Mouse (Mus musculus) forebrain, embryonic 10.5 days (tissue): ENCODE data around the gene Upk1a. TPM values are rescaled to one million over a fixed set of nuclear protein-coding genes. Genes with fewer than 3 reads are reported as not detected.
A peak's percentile ranks its signal among the peaks of the same experiment; 100 is the strongest.

Experiments used
- DNase-seq: peaks from one replicate; pipeline ENCODE4 v3.0.0-alpha.2; 2017; ENCODE audit warnings: low spot score; ENCODE audit errors: extremely low spot score
- H3K27ac ChIP-seq: fragments of 300-500 bp; sonication (generic); 2 replicates; pipeline ENCODE4 v1.5.1; 2016; ENCODE audit warnings: mild to moderate bottlenecking
- H3K27me3 ChIP-seq: fragments of 300-500 bp; sonication (generic); 2 replicates; pipeline ENCODE4 v1.6.1; 2016; ENCODE audit warnings: mild to moderate bottlenecking; ENCODE audit not compliant: poor library complexity, severe bottlenecking
- H3K36me3 ChIP-seq: fragments of 300-500 bp; sonication (generic); replicated peaks from 2 replicates; pipeline ENCODE4 v1.6.1; 2016; ENCODE audit warnings: mild to moderate bottlenecking, moderate library complexity
- H3K4me1 ChIP-seq: fragments of 300-500 bp; sonication (generic); 2 replicates; pipeline ENCODE4 v1.6.1; 2016
- H3K4me3 ChIP-seq: fragments of 300-500 bp; sonication (generic); 2 replicates; pipeline ENCODE4 v1.5.1; 2016; ENCODE audit warnings: mild to moderate bottlenecking, moderate library complexity
- H3K9me3 ChIP-seq: fragments of 300-500 bp; sonication (generic); 2 replicates; pipeline ENCODE4 v1.6.1; 2016; ENCODE audit warnings: mild to moderate bottlenecking, moderate library complexity
- WGBS: fragments of 180-500 bp; shearing (Covaris S2); methylation state at CpG from one replicate; pipeline ENCODE4 v1.1.7; 2016; 5-methylcytosine and 5-hydroxymethylcytosine counted together
- polyA plus RNA-seq: library from polyadenylated mRNA; unstranded; fragments of >200 nt; fragmentation: Nextera tagmentation; extraction: Ambion mirVana; gene quantifications from 2 replicates; pipeline ENCODE4 v1.2.1, GENCODE M21; 2016

The Upk1a gene
- polyA plus RNA-seq, 1 experiment from 2014 or later: 0.71 TPM

GRCm38 (mm10) chr7:30596811-30597210 is 15.8 kb downstream of the Upk1a start:
- no peaks in the 10 kb centered on the region for H3K36me3 ChIP-seq
- DNase-seq: no peak
- H3K27me3 ChIP-seq: no peaks in the 10 kb centered on the region
- WGBS: 83% methylated on average over 5 of the region's 5 CpGs
- peaks cover 20% of the 10 kb centered on the region for H3K4me1 ChIP-seq
- H3K9me3 ChIP-seq: no peaks in the 10 kb centered on the region
- no peak overlapping the region for H3K4me3 ChIP-seq
- H3K27ac ChIP-seq: no peak overlapping the region

GRCm38 (mm10) chr7:30596093-30596492 is 16.6 kb downstream of the Upk1a start:
- no peaks in the 10 kb centered on the region for H3K9me3 ChIP-seq
- peaks cover 25% of the 10 kb centered on the region for H3K4me1 ChIP-seq
- H3K27ac ChIP-seq: no peak overlapping the region
- 87% methylated on average over 5 of the region's 5 CpGs for WGBS
- no peaks in the 10 kb centered on the region for H3K36me3 ChIP-seq
- H3K27me3 ChIP-seq: no peaks in the 10 kb centered on the region
- no peak for DNase-seq
- no peak overlapping the region for H3K4me3 ChIP-seq

DNA sequence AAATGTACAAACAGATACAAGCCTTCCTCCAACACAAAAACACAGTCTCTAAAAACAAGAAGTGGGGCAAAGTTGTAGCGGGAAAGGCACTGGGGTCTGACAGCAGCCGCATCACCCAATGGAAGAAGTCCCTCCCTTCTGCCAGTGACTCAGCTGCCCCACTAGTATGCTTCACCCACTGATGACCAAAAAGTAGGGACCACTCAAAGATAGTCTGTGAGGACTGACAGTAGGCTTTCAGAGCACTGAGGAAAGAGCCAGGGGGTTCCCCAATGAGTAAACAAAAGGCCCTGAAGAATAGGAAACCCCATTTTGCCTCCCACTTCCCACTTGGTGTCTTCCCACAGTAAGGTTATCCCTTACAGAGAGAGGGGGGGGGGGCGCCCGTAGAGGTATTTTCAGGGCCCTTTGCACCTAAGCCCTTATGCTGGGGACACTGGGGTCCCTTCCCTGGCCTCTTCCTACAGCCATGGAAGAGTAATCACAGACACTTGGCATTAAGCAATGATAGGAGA is 18.1 kb downstream of the Upk1a start:
- no peak for DNase-seq
- H3K27ac ChIP-seq: no peak overlapping the region
- WGBS: 65% methylated on average over 4 of the region's 4 CpGs
- peaks cover 24% of the 10 kb centered on the region for H3K4me1 ChIP-seq
- H3K36me3 ChIP-seq: no peaks in the 10 kb centered on the region
- no peak overlapping the region for H3K4me3 ChIP-seq
- H3K9me3 ChIP-seq: no peaks in the 10 kb centered on the region
- no peaks in the 10 kb centered on the region for H3K27me3 ChIP-seq

DNA sequence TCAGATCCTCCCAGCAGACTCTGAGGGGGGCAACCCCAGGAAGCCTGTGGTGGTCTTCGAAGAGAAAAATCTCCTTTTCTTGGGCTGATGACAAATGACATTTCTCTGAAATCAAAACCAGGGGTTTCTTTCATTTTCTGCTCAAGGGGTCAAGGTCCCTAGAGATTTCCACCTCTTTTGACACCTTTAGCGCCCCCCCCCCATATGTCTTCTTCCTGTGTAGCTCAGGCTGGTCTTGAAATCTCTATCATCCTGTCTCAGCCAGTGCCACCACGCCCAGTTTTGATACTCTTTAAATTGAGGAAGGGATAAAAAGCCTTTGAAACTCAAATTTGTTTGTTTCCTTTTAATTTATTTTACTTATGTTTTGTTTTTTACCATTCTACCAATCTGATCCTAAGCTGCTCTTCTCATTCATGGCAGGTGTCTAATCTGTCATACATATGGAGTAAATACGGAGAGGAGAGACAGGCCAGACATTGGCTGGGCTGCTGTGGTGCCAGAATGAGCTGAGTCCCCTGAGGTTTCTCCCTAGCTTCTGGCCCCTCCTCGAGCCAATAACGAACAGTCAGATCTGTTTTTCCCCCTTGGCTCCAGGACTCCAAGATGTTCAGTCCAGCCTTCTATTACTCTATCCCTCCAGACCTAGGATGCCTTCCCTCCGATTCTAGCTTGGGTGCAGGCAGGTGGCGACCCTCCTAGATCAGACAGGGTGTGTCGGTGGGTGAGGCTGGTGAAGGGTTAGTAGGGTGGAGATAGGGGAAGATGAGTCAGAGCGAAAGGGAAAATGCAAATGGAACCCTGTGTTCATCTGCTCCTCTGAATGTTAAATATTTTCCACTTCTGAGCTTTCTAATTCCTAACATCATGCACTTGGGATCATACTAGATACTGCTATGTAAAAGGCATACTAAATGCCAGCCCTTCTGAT is 18.8 kb downstream of the Upk1a start:
- no peak for DNase-seq

GRCm38 (mm10) chr7:30592772-30593423 is 19.7 kb downstream of the Upk1a start:
- no peak for DNase-seq
- H3K36me3 ChIP-seq: no peaks in the 10 kb centered on the region
- H3K9me3 ChIP-seq: no peaks in the 10 kb centered on the region
- WGBS: 65% methylated on average over 5 of the region's 5 CpGs
- H3K27me3 ChIP-seq: no peaks in the 10 kb centered on the region
- no peak overlapping the region for H3K4me3 ChIP-seq
- peaks cover 26% of the 10 kb centered on the region for H3K4me1 ChIP-seq
- no peak overlapping the region for H3K27ac ChIP-seq

More for the DNA sequence above, 18.8 kb downstream of the Upk1a start:
- WGBS: 87% methylated on average over 10 of the region's 10 CpGs
- Histone ChIP-seq H3K27me3 (no peaks in the 10 kb centered on the region), H3K4me1 (peaks cover 26% of the 10 kb centered on the region), H3K4me3 (no peak overlapping the region), H3K36me3 (no peaks in the 10 kb centered on the region), H3K27ac (no peak overlapping the region), H3K9me3 (no peaks in the 10 kb centered on the region)

- no peaks in the 10 kb centered on the region for H3K27me3 ChIP-seq
- H3K4me1 ChIP-seq: peaks cover 38% of the 10 kb centered on the region
- DNase-seq: no peak
- H3K36me3 ChIP-seq: peaks cover 4% of the 10 kb centered on the region
- H3K4me3 ChIP-seq: no peak overlapping the region
- peak overlapping the region; percentile 9; the same call in 1 of the 2 replicates for H3K27ac ChIP-seq
- WGBS: 37% methylated on average over 4 of the region's 4 CpGs
- no peaks in the 10 kb centered on the region for H3K9me3 ChIP-seq
Observed at GRCm38 (mm10) chr7:30591605-30591951, 21.1 kb downstream of the Upk1a start.

GRCm38 (mm10) chr7:30590927-30591604 is 21.6 kb downstream of the Upk1a start:
- 80% methylated on average over 9 of the region's 9 CpGs for WGBS
- Histone ChIP-seq H3K4me1 (peaks cover 40% of the 10 kb centered on the region), H3K27ac (peak overlapping the region; percentile 9; the same call in 1 of the 2 replicates), H3K9me3 (no peaks in the 10 kb centered on the region), H3K4me3 (no peak overlapping the region), H3K36me3 (peaks cover 9% of the 10 kb centered on the region), H3K27me3 (no peaks in the 10 kb centered on the region)
- DNase-seq: no peak

DNA sequence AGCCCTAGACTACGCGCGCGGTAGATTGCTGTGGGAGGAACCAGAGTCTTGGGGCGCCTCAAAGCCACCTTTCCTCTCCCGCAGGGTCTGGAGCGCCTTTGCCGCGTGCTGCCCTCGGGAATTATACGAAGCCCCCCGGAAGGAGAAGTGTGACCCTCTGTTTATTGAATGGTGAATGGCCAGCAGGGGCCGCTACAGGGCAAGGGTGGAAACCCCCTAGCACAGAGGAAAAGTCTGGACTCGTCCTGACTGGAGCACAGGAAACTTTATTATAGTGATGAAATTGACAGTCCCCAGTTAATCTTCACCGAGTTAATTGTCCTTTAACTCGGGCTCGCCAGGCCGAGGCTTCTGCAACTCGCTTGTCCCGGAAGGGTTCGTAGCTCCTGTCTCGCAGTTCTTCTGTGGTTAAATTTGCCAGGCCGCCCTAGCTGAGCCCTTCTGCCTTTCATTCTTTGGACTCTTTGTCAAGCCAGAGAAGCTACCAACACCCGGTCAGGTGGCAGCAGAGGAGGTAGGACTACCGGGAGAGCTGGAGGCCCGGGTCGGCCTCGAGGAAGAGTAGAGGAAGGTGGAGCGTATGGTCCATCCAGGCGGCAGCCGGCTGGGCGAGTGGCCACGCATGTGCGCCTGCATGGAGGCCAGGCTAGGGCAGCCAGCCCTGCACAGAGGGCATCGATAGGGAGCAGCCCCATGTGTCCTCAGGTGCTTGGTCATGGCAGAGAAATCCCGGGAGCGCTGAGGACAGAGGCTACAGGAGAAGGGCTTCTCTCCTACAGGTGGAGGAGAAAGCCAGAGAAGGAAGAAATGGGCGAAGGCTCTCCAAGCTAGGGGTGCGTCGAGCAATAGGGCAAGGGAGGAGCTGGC is 23.0 kb downstream of the Upk1a start:
- H3K4me3 ChIP-seq: peak overlapping the region; percentile 98
- H3K9me3 ChIP-seq: no peaks in the 10 kb centered on the region
- peak overlapping the region; percentile 99 for H3K27ac ChIP-seq
- H3K36me3 ChIP-seq: peaks cover 23% of the 10 kb centered on the region
- peak; percentile 87 for DNase-seq
- no peaks in the 10 kb centered on the region for H3K27me3 ChIP-seq
- H3K4me1 ChIP-seq: peaks cover 40% of the 10 kb centered on the region
- WGBS: 31% methylated on average over 40 of the region's 40 CpGs

DNA sequence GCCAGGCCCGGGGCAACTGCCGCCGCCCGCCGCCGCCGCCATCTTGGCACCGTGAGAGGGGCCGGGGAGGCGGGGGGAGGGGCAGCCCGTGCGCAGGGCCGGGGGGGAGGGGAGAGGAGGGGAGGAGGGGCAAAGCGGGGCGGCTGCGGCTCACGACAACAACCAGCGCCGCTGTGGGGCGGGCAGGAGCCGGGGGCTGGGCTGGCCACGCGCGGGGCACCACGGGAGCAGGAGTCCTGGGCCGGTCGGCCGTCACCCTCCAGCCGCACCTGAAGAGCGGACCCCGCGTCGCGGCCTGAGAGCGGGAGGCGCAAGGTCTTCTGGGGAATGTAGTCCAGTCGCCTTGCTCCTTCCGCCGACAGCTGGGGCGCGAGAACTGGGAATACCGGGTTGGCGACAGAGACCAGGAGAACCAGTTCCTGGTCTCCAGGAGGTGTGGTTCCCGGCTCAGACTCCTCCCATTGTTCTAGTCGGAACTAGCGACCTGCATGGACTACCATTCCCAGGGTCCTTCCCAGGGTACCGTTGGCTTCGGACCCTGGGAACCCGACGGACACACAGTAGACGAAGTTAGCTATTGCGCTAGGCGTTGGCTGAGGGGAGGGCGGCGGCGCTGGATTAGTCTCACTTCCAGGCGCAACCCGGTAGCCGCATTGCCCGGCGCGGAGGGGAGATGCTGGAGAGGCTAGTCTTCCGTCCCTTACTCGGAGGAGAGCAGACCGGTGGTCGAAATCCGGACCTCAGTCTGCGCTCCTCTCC is 23.8 kb downstream of the Upk1a start, which contains the start of gene Kmt2b:
TSS of gene Kmt2b (minus strand) at position 51 of the 759 bp plus-strand sequence.
- Histone ChIP-seq H3K4me1 (peaks cover 40% of the 10 kb centered on the region), H3K27me3 (no peaks in the 10 kb centered on the region), H3K36me3 (peaks cover 31% of the 10 kb centered on the region), H3K4me3 (peak within 1 kb of the TSS; percentile 98), H3K27ac (peak within 1 kb of the TSS; percentile 99), H3K9me3 (no peaks in the 10 kb centered on the region)
- under 1% methylated on average over 63 of the region's 68 CpGs for WGBS
- peak; percentile 97 for DNase-seq

GRCm38 (mm10) chr7:30587842-30588667 is 24.6 kb downstream of the Upk1a start:
- DNase-seq: peak; percentile 49
- peak overlapping the region; percentile 98 for H3K4me3 ChIP-seq
- peak overlapping the region; percentile 99 for H3K27ac ChIP-seq
- H3K36me3 ChIP-seq: peaks cover 39% of the 10 kb centered on the region
- peaks cover 40% of the 10 kb centered on the region for H3K4me1 ChIP-seq
- H3K27me3 ChIP-seq: no peaks in the 10 kb centered on the region
- WGBS: 1% methylated on average over 59 of the region's 67 CpGs
- no peaks in the 10 kb centered on the region for H3K9me3 ChIP-seq
